Mouse (Mus musculus) R1 (cell line): ENCODE measurements at regions not wholly inside any gene's neighbourhood (a gene's known extent, or its start where the extent isn't known, plus 50 kb on each side); places are given as distances from the start of the nearest gene placed in this dataset.

Source experiments
- DNase-seq: peaks from one replicate; pipeline ENCODE4 v3.0.0-alpha.2; 2018; ENCODE audit warnings: low read depth, low spot score

- peak; percentile 78 for DNase-seq
Observed at GRCm38 (mm10) chr5:56752809-56753208, 965.0 kb upstream of the Pcdh7 start.
